Mouse (Mus musculus): ENCODE results near the gene Atp13a5. TPM values are rescaled to one million over a fixed set of nuclear protein-coding genes. Genes with fewer than 3 reads are reported as not detected.

Gene Atp13a5
- polyA plus RNA-seq, 1 experiment from 2014 or later, result not detected

- ATAC-seq, result peak; percentile 46; the same call in 1 of the 2 replicates
- H3K4me3 ChIP-seq (ENCODE audit: low read length), result peak within 1 kb of the TSS; percentile 39
- H3K4me2 ChIP-seq (ENCODE audit: low read depth, low read length), result peak within 1 kb of the TSS; percentile 66
- H3K27ac ChIP-seq (ENCODE audit: low read length), result no peak within 1 kb of the TSS
- peaks cover 5% of the 10 kb centered on the region; the same call in 1 of the 2 replicates for H3K4me1 ChIP-seq (ENCODE audit: control insufficient read depth, insufficient read depth, low read length)
- H3K27me3 ChIP-seq (replicated peaks; ENCODE audit: control insufficient read depth, insufficient read depth, low read length), result peaks cover 13% of the 10 kb centered on the region; the same call in 1 of the 2 replicates
- 2% methylated on average over 38 of the region's 39 CpGs for WGBS
- H3K9ac ChIP-seq (ENCODE audit: low read depth, low read length), result peak within 1 kb of the TSS; percentile 12; the same call in 1 of the 2 replicates
- no peaks in the 10 kb centered on the region for H3K9me3 ChIP-seq (ENCODE audit: control insufficient read depth, low read length)
- H3K36me3 ChIP-seq (ENCODE audit: control insufficient read depth, insufficient read depth, low read length), result no peaks in the 10 kb centered on the region
Measured at GRCm38 (mm10) chr16:29209605-29210411, 168.7 kb downstream of the Atp13a5 start, which contains the start of gene Hrasls. Gene Hrasls, plus strand, starts transcription at chr16:29209695.

GRCm38 (mm10) chr16:29208841-29209240 is 169.7 kb downstream of the Atp13a5 start:
- no peak for ATAC-seq
- Histone ChIP-seq H3K9me3 (ENCODE audit: control insufficient read depth, low read length) (no peaks in the 10 kb centered on the region), H3K9ac (ENCODE audit: low read depth, low read length) (no peak overlapping the region), H3K4me3 (ENCODE audit: low read length) (no peak overlapping the region), H3K27ac (ENCODE audit: low read length) (no peak overlapping the region), H3K36me3 (ENCODE audit: control insufficient read depth, insufficient read depth, low read length) (no peaks in the 10 kb centered on the region), H3K4me1 (ENCODE audit: control insufficient read depth, insufficient read depth, low read length) (peaks cover 5% of the 10 kb centered on the region; the same call in 1 of the 2 replicates), H3K27me3 (replicated peaks; ENCODE audit: control insufficient read depth, insufficient read depth, low read length) (peaks cover 13% of the 10 kb centered on the region; the same call in 1 of the 2 replicates), H3K4me2 (ENCODE audit: low read depth, low read length) (no peak overlapping the region)
- 68% methylated on average over 7 of the region's 7 CpGs for WGBS

- Histone ChIP-seq H3K36me3 (ENCODE audit: control insufficient read depth, insufficient read depth, low read length) (no peaks in the 10 kb centered on the region), H3K4me3 (ENCODE audit: low read length) (no peak overlapping the region), H3K4me2 (ENCODE audit: low read depth, low read length) (no peak overlapping the region), H3K27me3 (replicated peaks; ENCODE audit: control insufficient read depth, insufficient read depth, low read length) (peaks cover 13% of the 10 kb centered on the region; the same call in 1 of the 2 replicates), H3K27ac (ENCODE audit: low read length) (no peak overlapping the region), H3K4me1 (ENCODE audit: control insufficient read depth, insufficient read depth, low read length) (peaks cover 5% of the 10 kb centered on the region; the same call in 1 of the 2 replicates), H3K9me3 (ENCODE audit: control insufficient read depth, low read length) (no peaks in the 10 kb centered on the region), H3K9ac (ENCODE audit: low read depth, low read length) (no peak overlapping the region)
- no peak for ATAC-seq
- WGBS, result 32% methylated on average over 2 of the region's 2 CpGs
Measured at GRCm38 (mm10) chr16:29205581-29205980, 173.0 kb downstream of the Atp13a5 start.

- no peak for ATAC-seq
- H3K27ac ChIP-seq (ENCODE audit: low read length), result no peak overlapping the region
- H3K4me2 ChIP-seq (ENCODE audit: low read depth, low read length), result no peak overlapping the region
- WGBS, result 68% methylated on average over 7 of the region's 7 CpGs
- H3K36me3 ChIP-seq (ENCODE audit: control insufficient read depth, insufficient read depth, low read length), result no peaks in the 10 kb centered on the region
- no peak overlapping the region for H3K4me3 ChIP-seq (ENCODE audit: low read length)
- peaks cover 7% of the 10 kb centered on the region; the same call in 1 of the 2 replicates for H3K27me3 ChIP-seq (replicated peaks; ENCODE audit: control insufficient read depth, insufficient read depth, low read length)
- H3K9ac ChIP-seq (ENCODE audit: low read depth, low read length), result no peak overlapping the region
- H3K9me3 ChIP-seq (ENCODE audit: control insufficient read depth, low read length), result no peaks in the 10 kb centered on the region
- peaks cover 4% of the 10 kb centered on the region; the same call in 1 of the 2 replicates for H3K4me1 ChIP-seq (ENCODE audit: control insufficient read depth, insufficient read depth, low read length)
Measured at GRCm38 (mm10) chr16:29204875-29205274, 173.7 kb downstream of the Atp13a5 start.

GRCm38 (mm10) chr16:29201146-29201545 is 177.4 kb downstream of the Atp13a5 start:
- H3K4me1 ChIP-seq (ENCODE audit: control insufficient read depth, insufficient read depth, low read length), result peaks cover 4% of the 10 kb centered on the region; the same call in 1 of the 2 replicates
- 76% methylated on average over 2 of the region's 2 CpGs for WGBS
- no peaks in the 10 kb centered on the region for H3K36me3 ChIP-seq (ENCODE audit: control insufficient read depth, insufficient read depth, low read length)
- no peaks in the 10 kb centered on the region for H3K9me3 ChIP-seq (ENCODE audit: control insufficient read depth, low read length)
- H3K9ac ChIP-seq (ENCODE audit: low read depth, low read length), result no peak overlapping the region
- H3K27me3 ChIP-seq (replicated peaks; ENCODE audit: control insufficient read depth, insufficient read depth, low read length), result no peaks in the 10 kb centered on the region
- no peak overlapping the region for H3K4me2 ChIP-seq (ENCODE audit: low read depth, low read length)
- H3K27ac ChIP-seq (ENCODE audit: low read length), result no peak overlapping the region
- no peak overlapping the region for H3K4me3 ChIP-seq (ENCODE audit: low read length)
- no peak for ATAC-seq

GRCm38 (mm10) chr16:29198461-29198860 is 180.1 kb downstream of the Atp13a5 start:
- no peak overlapping the region for H3K27ac ChIP-seq (ENCODE audit: low read length)
- H3K4me3 ChIP-seq (ENCODE audit: low read length), result no peak overlapping the region
- no peaks in the 10 kb centered on the region for H3K9me3 ChIP-seq (ENCODE audit: control insufficient read depth, low read length)
- WGBS, result 15% methylated on average over 5 of the region's 5 CpGs
- H3K4me2 ChIP-seq (ENCODE audit: low read depth, low read length), result no peak overlapping the region
- ATAC-seq, result peak; percentile 81
- no peaks in the 10 kb centered on the region for H3K27me3 ChIP-seq (replicated peaks; ENCODE audit: control insufficient read depth, insufficient read depth, low read length)
- no peaks in the 10 kb centered on the region for H3K36me3 ChIP-seq (ENCODE audit: control insufficient read depth, insufficient read depth, low read length)
- peaks cover 4% of the 10 kb centered on the region; the same call in 1 of the 2 replicates for H3K4me1 ChIP-seq (ENCODE audit: control insufficient read depth, insufficient read depth, low read length)
- H3K9ac ChIP-seq (ENCODE audit: low read depth, low read length), result no peak overlapping the region

GRCm38 (mm10) chr16:29195156-29195555 is 183.4 kb downstream of the Atp13a5 start:
- Histone ChIP-seq H3K9ac (ENCODE audit: low read depth, low read length) (no peak overlapping the region), H3K4me3 (ENCODE audit: low read length) (no peak overlapping the region), H3K9me3 (ENCODE audit: control insufficient read depth, low read length) (no peaks in the 10 kb centered on the region), H3K27ac (ENCODE audit: low read length) (no peak overlapping the region), H3K4me1 (ENCODE audit: control insufficient read depth, insufficient read depth, low read length) (peaks cover 4% of the 10 kb centered on the region; the same call in 1 of the 2 replicates), H3K27me3 (replicated peaks; ENCODE audit: control insufficient read depth, insufficient read depth, low read length) (no peaks in the 10 kb centered on the region), H3K36me3 (ENCODE audit: control insufficient read depth, insufficient read depth, low read length) (no peaks in the 10 kb centered on the region), H3K4me2 (ENCODE audit: low read depth, low read length) (no peak overlapping the region)
- WGBS, result 82% methylated on average over 1 of the region's 1 CpGs
- no peak for ATAC-seq

- no peaks in the 10 kb centered on the region for H3K9me3 ChIP-seq (ENCODE audit: control insufficient read depth, low read length)
- H3K36me3 ChIP-seq (ENCODE audit: control insufficient read depth, insufficient read depth, low read length), result no peaks in the 10 kb centered on the region
- no peak overlapping the region for H3K27ac ChIP-seq (ENCODE audit: low read length)
- no peak overlapping the region for H3K4me3 ChIP-seq (ENCODE audit: low read length)
- no peaks in the 10 kb centered on the region for H3K27me3 ChIP-seq (replicated peaks; ENCODE audit: control insufficient read depth, insufficient read depth, low read length)
- ATAC-seq, result no peak
- H3K9ac ChIP-seq (ENCODE audit: low read depth, low read length), result no peak overlapping the region
- no peak overlapping the region for H3K4me2 ChIP-seq (ENCODE audit: low read depth, low read length)
- peaks cover 4% of the 10 kb centered on the region; the same call in 1 of the 2 replicates for H3K4me1 ChIP-seq (ENCODE audit: control insufficient read depth, insufficient read depth, low read length)
- 81% methylated on average over 4 of the region's 4 CpGs for WGBS
Measured at GRCm38 (mm10) chr16:29193981-29194380, 184.6 kb downstream of the Atp13a5 start.

GRCm38 (mm10) chr16:29192911-29193310 is 185.6 kb downstream of the Atp13a5 start:
- no peak overlapping the region for H3K4me3 ChIP-seq (ENCODE audit: low read length)
- no peak overlapping the region for H3K9ac ChIP-seq (ENCODE audit: low read depth, low read length)
- no peak for ATAC-seq
- H3K4me2 ChIP-seq (ENCODE audit: low read depth, low read length), result no peak overlapping the region
- H3K27ac ChIP-seq (ENCODE audit: low read length), result no peak overlapping the region
- no peaks in the 10 kb centered on the region for H3K27me3 ChIP-seq (replicated peaks; ENCODE audit: control insufficient read depth, insufficient read depth, low read length)
- 56% methylated on average over 5 of the region's 5 CpGs for WGBS
- no peaks in the 10 kb centered on the region for H3K36me3 ChIP-seq (ENCODE audit: control insufficient read depth, insufficient read depth, low read length)
- no peaks in the 10 kb centered on the region for H3K4me1 ChIP-seq (ENCODE audit: control insufficient read depth, insufficient read depth, low read length)
- H3K9me3 ChIP-seq (ENCODE audit: control insufficient read depth, low read length), result no peaks in the 10 kb centered on the region
